Mouse (Mus musculus): ENCODE results near the gene Igflr1. TPM values are rescaled to one million over a fixed set of nuclear protein-coding genes. Genes with fewer than 3 reads are reported as not detected.
A peak's percentile ranks its signal among the peaks of the same experiment; 100 is the strongest.

Gene Igflr1
- polyA plus RNA-seq, 1 experiment = 3.4 TPM

DNA sequence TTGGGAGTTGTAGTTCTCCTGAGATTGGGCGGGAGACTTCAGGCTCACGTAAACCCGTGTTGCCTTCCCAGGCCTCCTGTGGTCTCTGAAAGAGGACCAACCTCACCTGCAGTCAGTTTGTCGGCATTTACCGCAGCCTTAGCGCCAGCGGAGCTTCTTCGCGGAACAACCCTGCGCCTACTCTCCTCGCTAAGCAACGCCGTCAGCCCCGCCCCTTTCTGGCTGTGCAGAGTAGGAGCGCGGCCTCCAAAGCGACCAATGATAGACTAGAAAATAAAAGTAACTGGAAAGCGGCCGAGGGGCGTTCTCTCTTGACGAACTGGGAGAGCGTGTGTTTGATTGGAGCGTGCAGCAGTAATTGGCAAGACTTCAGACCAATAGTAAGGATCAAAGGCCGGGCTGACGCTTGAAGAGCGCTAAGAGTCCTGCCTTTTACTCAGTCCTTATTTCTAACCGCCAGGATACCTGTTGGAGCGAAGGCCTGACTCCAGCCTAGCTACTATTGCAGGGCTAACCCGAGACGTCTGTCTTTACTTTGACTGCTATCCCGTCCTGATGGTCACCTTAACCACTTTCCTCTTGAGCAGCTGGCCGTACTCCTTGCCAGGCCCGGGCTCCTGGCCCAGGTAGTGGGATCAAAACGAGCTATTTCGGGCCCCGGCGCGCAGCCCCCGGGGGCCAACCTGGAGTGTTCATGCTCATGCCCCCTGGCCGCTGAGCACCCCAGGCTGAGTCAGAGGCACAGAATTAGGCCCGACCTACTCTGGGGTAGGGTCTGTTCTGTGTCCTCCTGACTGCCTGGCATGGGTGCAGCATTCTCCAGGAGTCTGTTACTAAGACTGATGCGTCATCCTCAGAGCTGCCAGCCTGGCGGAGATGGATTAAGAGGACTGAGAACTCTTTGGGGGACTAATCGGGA, 12.9 kb upstream of the Igflr1 start, which contains the start of the genes Hspb6 and Proser3:
Gene Hspb6, plus strand, starts transcription at position 77 of the 919 bp plus-strand sequence.
Gene Proser3, minus strand, starts transcription at position 198 of the 919 bp plus-strand sequence.
- TF ChIP-seq POLR2A (IDR thresholded peaks at IDR 0.05; ENCODE audit: extremely low read depth, insufficient read depth, low read length) (peak; percentile 95), CTCF (IDR thresholded peaks at IDR 0.05; ENCODE audit: extremely low read depth, insufficient read depth, low read length) (no peak)
- peak within 1 kb of the TSS; percentile 85 for H3K27ac ChIP-seq (ENCODE audit: insufficient read depth, low read length)
- peak within 1 kb of the TSS; percentile 71 for H3K4me3 ChIP-seq (ENCODE audit: insufficient read depth, low read length)
- H3K4me1 ChIP-seq (ENCODE audit: control insufficient read depth, insufficient read depth, low read length) = no peaks in the 10 kb centered on the region

DNA sequence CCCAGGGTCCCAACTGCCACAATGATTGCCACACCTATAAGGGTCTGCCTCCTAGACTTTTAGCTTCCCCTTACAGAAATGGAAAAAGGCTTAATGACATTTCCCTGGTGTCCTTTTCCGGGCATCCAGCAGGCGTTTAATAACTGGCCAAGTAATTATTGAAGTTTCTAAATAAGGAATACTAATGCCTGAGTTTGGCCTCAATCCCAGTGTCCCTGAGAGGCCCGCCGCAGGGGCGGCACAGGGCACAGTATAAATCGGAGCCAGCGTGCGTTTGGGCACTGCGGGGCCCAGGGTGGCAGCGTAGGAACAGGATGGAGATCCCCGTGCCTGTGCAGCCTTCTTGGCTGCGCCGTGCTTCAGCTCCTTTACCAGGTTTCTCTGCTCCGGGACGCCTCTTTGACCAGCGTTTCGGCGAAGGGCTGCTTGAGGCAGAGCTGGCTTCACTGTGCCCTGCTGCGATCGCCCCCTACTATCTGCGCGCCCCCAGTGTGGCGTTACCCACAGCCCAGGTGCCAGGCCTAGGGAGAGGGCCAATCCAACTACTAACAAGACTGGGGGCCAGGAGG, 12.1 kb upstream of the Igflr1 start:
- TF ChIP-seq CTCF (IDR thresholded peaks at IDR 0.05; ENCODE audit: extremely low read depth, insufficient read depth, low read length) = no peak
- TF ChIP-seq POLR2A (IDR thresholded peaks at IDR 0.05; ENCODE audit: extremely low read depth, insufficient read depth, low read length) = no peak

DNA sequence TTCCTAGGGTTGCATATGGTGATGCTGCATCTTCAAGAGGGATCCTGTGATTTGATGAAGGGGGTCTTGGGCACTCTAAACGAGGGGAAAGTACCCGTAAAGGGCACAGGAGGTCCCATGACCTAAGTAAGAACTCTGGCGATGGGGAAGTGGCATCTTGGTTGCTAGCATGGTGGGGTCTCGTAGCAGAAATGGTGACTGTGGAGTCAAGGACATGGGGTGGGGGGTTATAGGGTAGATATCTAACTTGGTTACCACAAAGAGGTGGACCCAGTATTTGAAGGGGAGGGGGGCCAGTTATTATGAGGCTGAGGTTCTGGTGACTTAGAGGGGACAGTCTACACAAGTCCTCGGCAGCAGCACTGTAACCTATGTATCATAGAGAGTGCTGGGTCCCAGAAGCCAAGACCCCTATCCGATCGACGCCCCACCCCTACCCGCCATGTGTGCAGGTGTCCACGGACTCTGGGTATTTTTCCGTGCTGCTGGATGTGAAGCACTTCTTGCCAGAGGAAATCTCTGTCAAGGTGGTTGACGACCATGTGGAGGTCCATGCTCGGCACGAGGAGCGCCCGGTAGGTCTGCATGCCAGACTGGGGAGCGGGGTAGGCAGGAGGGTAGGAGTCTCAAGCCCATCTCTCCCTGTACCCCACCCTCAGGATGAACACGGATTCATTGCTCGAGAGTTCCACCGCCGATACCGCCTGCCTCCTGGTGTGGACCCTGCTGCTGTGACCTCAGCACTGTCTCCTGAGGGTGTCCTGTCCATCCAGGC, 11.2 kb upstream of the Igflr1 start:
- no peak overlapping the region for H3K27ac ChIP-seq (ENCODE audit: insufficient read depth, low read length)
- TF ChIP-seq POLR2A (IDR thresholded peaks at IDR 0.05; ENCODE audit: extremely low read depth, insufficient read depth, low read length) = no peak; the same call in 1 of the 2 replicates
- no peak for TF ChIP-seq CTCF (IDR thresholded peaks at IDR 0.05; ENCODE audit: extremely low read depth, insufficient read depth, low read length)

More for the DNA sequence above, 12.1 kb upstream of the Igflr1 start:
- Histone ChIP-seq H3K4me3 (ENCODE audit: insufficient read depth, low read length) (peak overlapping the region; percentile 71; the same call in 1 of the 2 replicates), H3K27ac (ENCODE audit: insufficient read depth, low read length) (peak overlapping the region; percentile 52; the same call in 1 of the 2 replicates), H3K4me1 (ENCODE audit: control insufficient read depth, insufficient read depth, low read length) (no peaks in the 10 kb centered on the region)

DNA sequence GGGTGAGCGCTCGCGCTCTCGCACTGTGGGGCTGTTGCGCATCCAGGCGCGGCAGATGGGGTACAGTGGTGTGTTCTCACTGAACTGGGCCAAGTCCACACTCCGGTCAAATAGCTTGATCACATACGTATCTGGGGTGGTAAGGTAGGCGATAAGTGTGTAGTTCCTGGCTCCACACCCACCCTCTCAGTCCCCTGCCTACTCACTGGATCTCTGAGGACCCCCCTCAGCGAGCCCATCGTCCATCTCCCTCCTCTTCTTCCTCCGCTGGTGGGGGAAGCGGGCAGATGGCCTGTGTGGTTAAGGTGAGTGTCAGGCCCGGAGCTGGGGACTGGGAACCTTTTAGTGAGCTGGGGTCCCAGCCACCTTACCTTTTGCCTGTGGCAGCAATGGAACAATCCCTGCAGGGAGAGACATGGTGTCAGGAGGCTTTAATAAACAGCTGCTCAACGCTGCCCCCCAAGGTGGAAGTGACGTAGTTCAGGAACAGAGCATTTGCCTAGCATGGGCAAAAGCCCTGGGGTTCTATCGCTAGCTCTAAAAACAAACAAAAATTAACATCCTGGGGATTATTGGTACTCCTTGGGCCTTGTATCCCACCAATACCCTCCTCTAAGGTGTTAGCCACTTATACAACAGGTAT, 8.2 kb upstream of the Igflr1 start:
- Histone ChIP-seq H3K4me1 (ENCODE audit: control insufficient read depth, insufficient read depth, low read length) (no peaks in the 10 kb centered on the region), H3K27ac (ENCODE audit: insufficient read depth, low read length) (no peak overlapping the region), H3K4me3 (ENCODE audit: insufficient read depth, low read length) (no peak overlapping the region)
- TF ChIP-seq POLR2A (IDR thresholded peaks at IDR 0.05; ENCODE audit: extremely low read depth, insufficient read depth, low read length) (no peak), CTCF (IDR thresholded peaks at IDR 0.05; ENCODE audit: extremely low read depth, insufficient read depth, low read length) (peak; percentile 26; the same call in 1 of the 2 replicates)

More for the DNA sequence above, 11.2 kb upstream of the Igflr1 start:
- Histone ChIP-seq H3K4me1 (ENCODE audit: control insufficient read depth, insufficient read depth, low read length) (no peaks in the 10 kb centered on the region), H3K4me3 (ENCODE audit: insufficient read depth, low read length) (no peak overlapping the region)

DNA sequence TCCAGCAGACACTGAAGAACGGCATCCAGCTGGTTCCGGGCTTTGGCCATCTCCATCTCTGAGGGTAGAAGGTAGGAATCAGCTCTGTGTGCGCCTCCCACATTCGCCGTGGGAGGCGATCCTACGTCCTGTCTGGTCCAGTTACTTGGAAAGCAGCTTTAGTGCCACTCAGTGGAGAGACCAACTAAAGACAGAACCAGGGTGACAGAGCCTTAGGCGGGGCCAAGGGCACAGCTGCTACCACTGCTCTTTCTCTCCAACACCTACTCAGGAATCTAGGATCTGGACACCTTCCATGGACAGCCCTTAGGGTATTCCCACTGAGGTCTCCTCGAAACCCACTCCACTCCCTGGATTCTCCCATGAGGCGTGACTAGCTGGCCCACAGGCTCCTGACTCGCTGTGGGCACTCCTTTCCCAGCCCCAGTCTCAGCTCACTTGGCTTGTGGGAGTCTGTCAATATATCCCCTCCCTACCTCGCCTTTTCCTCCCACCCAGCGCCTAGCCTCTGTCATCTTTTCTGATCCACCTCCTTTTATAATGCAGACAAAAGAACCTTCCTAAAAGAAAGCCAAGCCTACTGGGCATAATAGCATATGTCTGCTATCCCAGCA, 7.2 kb upstream of the Igflr1 start:
- H3K27ac ChIP-seq (ENCODE audit: insufficient read depth, low read length) = 0 out of 2 replicates have a peak overlapping the region, but pooled peaks have one; percentile 13
- H3K4me1 ChIP-seq (ENCODE audit: control insufficient read depth, insufficient read depth, low read length) = no peaks in the 10 kb centered on the region
- TF ChIP-seq CTCF (IDR thresholded peaks at IDR 0.05; ENCODE audit: extremely low read depth, insufficient read depth, low read length) = no peak
- TF ChIP-seq POLR2A (IDR thresholded peaks at IDR 0.05; ENCODE audit: extremely low read depth, insufficient read depth, low read length) = 0 out of 2 replicates have a peak, but pooled peaks have one; percentile 14
- H3K4me3 ChIP-seq (ENCODE audit: insufficient read depth, low read length) = peak overlapping the region; percentile 57; the same call in 1 of the 2 replicates

- TF ChIP-seq CTCF (IDR thresholded peaks at IDR 0.05; ENCODE audit: extremely low read depth, insufficient read depth, low read length) (no peak), POLR2A (IDR thresholded peaks at IDR 0.05; ENCODE audit: extremely low read depth, insufficient read depth, low read length) (no peak)
- Histone ChIP-seq H3K4me3 (ENCODE audit: insufficient read depth, low read length) (peak overlapping the region; percentile 57), H3K27ac (ENCODE audit: insufficient read depth, low read length) (peak overlapping the region; percentile 13; the same call in 1 of the 2 replicates), H3K4me1 (ENCODE audit: control insufficient read depth, insufficient read depth, low read length) (peaks cover 1% of the 10 kb centered on the region; the same call in 1 of the 2 replicates)
Observed at GRCm38 (mm10) chr7:30558656-30559442, 6.4 kb upstream of the Igflr1 start.

DNA sequence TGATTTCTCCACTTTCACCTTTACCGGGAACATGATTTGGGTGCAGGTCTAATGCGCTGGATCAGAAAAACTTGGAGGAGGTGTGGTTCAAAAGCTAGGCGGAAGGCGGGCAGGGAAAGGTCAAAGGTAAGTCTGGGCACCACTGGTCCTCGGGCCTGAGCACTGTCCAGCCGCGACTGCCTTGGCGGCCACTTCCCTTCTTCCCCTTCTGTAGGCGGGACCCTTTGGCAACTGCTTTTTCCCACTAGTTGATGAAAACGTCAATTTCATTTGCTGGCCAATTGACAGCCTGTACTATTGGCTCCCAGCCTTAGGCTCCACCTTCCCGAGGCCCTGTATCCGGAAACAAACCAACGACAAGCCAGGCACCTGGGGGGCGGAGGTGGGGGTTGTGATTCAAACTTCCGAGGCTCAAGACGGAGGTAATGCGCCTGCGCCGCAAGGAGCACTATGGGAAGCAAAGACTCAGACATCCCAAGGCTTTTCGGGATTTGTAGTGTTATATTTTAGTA, 5.7 kb upstream of the Igflr1 start, which contains the start of gene Lin37:
Gene Lin37, minus strand, starts transcription at position 396 of the 512 bp plus-strand sequence.
- H3K4me1 ChIP-seq (ENCODE audit: control insufficient read depth, insufficient read depth, low read length) = peaks cover 3% of the 10 kb centered on the region; the same call in 1 of the 2 replicates
- TF ChIP-seq CTCF (IDR thresholded peaks at IDR 0.05; ENCODE audit: extremely low read depth, insufficient read depth, low read length) (no peak), POLR2A (IDR thresholded peaks at IDR 0.05; ENCODE audit: extremely low read depth, insufficient read depth, low read length) (peak; percentile 92)
- peak within 1 kb of the TSS; percentile 57 for H3K4me3 ChIP-seq (ENCODE audit: insufficient read depth, low read length)
- peak within 1 kb of the TSS; percentile 13; the same call in 1 of the 2 replicates for H3K27ac ChIP-seq (ENCODE audit: insufficient read depth, low read length)
